Mouse (Mus musculus) right cerebral cortex, postnatal 4 days (tissue): ENCODE measurements at regions not wholly inside any gene's neighbourhood (a gene's known extent, or its start where the extent isn't known, plus 50 kb on each side); places are given as distances from the start of the nearest gene placed in this dataset.
"Not testable (repeated sequence)": the region's sequence is repeated elsewhere in the genome, so short reads cannot be mapped to it uniquely, and the experiment has no call there.

Experiments used
- DNase-seq: peaks from one replicate; pipeline ENCODE4 v3.0.0-alpha.2; 2022

DNA sequence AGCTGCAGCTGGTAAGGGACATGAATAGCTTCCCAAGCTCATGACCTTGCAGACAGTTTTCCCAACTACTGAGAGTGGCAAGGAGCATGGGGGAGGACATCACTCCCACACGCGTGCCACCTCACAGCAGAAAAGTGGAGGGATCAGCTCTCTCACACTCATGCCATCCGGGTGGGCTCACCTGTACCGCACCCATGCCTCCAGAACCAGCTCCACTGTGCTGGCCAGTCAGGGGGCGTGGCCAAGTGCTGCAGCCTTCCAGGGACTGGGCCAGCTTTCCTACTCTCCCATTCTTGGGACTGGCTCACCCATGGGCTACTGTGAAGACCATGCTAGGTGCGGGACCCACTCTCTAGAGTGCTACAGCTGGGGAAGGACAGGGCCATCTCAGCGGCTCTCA is 88.4 kb upstream of the Klf13 start:
- DNase-seq, result no peak

- DNase-seq, result no peak
These were observed 86.4 kb upstream of the Klf13 start for GRCm38 (mm10) chr7:64025155-64025554.

DNA sequence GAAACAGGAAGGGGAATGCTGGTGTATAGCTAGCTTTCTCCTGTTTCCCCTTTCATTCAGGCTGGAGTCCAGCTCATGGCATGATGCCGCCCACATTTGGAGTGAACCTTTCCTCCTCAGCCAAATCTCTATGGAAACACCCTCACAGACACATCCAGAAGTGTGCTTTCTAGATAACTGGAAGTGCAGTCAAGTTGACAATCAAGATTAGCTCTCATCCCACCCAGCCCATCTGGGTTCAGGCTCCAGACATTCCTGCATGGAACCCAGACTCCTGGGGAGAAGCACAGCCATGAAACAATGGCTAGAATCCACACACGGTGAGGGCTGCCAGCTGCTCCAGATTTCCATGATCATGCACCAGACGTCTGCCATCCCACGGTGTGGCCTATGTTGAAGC is 85.5 kb upstream of the Klf13 start:
- DNase-seq, result peak; percentile 61

GRCm38 (mm10) chr7:64022711-64023468 is 84.2 kb upstream of the Klf13 start:
- no peak for DNase-seq

DNA sequence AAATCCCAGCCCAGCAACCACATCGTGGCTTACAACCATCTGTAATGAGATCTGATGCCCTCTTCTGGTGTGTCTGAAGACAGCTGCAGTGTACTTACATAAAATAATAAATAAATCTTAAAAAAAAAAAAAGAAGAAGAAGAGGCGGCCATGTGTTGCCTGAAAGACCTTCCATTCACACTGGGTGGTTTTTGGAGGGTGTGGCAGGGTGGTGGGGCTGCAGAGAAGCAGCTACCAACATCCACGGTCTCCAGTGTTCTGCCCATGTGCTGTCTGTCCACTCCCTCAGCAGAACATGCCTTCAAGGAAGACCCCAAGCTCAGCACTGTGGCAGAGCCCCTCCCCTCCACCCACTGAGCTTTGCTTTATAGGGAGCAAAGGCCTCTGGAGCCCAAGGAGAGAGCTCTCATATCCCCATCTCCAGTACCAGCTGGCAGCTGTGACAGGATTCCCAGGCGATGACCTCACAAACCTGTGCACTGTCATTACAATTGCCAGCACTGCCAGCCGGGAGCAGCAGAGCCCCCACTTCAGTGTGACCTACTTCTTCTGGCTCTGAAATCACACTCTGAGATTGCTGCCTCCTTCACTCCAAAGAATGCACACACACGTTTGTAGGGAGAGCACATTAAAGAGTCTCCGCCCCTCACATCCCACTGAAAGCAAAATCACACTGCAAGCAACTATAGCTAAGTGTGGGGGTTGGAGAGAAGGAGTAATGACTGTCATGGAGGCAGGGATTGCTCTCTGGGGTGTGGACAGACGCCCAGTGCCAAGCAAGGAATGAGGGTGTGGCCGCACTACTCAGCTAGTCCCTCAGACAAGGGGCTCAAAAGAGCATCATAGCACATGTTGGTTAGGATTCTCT is 82.8 kb upstream of the Klf13 start:
- DNase-seq, result no peak

DNA sequence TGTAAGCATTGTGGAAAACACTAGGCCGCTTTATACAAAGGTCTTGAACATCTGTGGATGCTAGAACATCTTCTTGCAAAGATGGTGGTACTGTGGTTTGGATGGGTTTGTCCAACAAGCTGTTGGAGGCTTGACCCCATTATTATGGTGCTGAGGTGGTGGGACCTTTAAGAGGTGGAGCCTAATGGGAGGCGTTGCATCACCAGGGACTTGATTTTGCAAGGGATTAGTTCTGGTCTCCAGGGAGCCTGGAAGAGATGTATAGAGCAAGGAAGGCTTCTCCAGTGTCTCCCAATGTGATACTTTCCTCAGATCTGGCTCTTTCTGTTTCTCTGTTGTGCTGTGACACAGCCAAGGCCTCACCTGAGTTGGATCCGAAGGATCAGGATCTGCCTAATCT is 79.4 kb upstream of the Klf13 start:
- DNase-seq, result no peak

DNA sequence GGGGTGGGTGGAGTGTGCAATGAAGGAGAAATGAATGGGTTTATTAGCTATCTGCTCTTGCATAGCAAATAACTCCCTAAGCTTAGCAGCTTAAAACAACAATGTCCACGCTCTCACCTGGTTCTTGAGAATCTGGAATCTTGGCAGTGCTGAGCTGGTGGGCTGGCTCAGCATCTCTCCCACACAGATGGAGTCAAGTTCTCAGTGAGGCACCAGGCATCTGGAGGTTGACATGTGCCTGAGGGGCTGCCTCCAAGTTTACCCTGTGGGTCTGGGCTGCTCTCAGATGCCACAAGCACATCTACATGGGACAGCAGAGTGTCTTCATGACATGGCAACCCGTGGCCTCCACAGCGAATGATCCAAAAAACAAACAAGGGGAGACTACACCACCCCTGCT is 78.2 kb upstream of the Klf13 start:
- no peak for DNase-seq

DNA sequence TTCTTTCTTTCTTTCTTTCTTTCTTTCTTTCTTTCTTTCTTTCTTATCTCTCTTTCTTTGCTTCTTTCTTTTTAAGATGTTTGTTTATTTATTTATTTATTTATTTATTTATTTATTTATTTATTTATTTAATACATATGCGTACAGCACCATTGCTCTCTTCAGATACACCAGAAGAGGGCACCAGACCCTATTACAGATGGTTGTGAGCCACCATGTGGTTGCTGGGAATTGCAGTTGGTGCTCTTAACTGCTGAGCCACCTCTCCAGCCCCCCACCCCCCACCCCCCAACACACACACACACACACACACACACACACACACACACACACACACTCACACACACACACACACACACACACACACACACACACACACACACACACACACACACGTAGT is 76.4 kb upstream of the Klf13 start:
- DNase-seq, result not testable (repeated sequence)

DNA sequence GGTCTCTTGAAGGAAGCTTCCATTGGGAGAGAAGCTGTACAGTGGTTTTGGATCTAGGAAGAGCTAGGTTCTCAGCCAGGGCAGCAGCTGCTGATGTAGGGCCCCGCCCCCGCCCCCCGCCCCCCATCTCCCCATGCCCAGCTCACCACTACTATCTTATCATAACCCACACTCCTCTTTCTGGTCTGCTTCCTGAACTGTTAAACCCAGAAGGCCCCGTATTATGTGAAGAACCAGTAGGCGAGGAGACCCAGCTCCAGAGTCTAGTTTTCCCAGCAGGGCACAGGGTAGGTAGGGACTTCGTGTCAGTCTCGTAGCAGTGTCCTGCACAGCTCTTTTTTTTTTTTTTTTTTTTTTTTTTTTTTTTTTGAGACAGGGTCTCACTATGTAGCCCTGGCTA is 75.5 kb upstream of the Klf13 start:
- DNase-seq, result no peak

- DNase-seq, result no peak
These were observed 74.4 kb upstream of the Klf13 start for GRCm38 (mm10) chr7:64013023-64013547.

DNA sequence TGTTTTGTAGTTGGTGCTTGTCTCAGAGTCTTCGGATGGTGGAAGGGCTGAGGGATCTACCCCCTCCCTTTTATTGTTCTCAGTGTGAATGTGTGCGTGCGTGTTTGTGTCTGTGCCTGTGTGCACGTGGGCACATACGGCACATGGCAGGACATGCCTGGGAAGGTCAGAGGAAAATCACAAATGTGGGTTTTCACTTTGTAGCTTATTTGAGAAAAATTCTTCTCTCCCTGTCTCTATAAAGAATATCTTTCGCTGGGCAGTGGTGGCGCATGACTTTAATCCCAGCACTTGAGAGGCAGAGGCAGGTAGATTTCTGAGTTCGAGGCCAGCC is 73.5 kb upstream of the Klf13 start:
- DNase-seq, result no peak

- no peak for DNase-seq
These were observed 73.0 kb upstream of the Klf13 start for GRCm38 (mm10) chr7:64011563-64012267.

- DNase-seq, result no peak
These were observed 71.9 kb upstream of the Klf13 start for GRCm38 (mm10) chr7:64010640-64011039.

GRCm38 (mm10) chr7:64007766-64008165 is 69.1 kb upstream of the Klf13 start:
- DNase-seq, result no peak

- no peak for DNase-seq
These were observed 68.2 kb upstream of the Klf13 start for GRCm38 (mm10) chr7:64006935-64007334.

DNA sequence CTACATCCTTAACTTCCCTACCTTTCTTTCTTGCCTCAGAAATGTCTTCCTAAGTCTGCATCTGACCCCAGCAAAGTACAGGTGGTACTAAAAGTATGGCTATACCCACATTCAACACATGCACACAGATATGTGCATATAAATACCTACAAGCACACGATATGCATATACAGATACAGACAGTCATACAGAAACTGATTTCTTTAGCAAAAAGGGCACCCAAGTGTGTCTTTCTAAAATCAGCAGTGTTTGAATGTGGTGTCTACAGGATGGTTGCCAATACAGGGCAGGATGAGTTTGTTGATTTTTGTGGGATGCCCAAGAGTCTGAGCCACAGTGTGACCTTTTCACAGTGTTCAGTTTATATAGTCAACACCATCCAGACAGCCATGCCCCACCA is 67.0 kb upstream of the Klf13 start:
- no peak for DNase-seq

DNA sequence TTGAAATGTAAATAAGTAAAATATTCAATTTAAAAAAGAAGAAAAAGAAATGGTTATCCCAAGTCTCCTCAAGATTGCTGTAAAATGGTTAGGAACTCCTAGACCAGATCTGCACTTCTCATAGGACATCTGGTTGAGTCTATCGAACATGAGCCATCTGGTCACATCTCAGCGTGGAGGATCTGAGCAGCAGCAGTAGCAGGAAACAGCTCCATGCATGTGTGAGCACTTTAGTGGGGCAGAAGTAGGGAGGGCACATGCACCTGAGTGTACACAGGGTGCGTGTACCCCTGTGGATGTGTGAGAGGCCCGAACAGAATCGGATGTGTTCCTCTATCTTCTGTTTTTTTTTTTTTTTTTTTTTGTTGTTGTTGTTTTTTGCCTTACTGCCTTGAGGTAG is 65.2 kb upstream of the Klf13 start:
- no peak for DNase-seq

- DNase-seq, result no peak
These were observed 62.9 kb upstream of the Klf13 start for GRCm38 (mm10) chr7:64001611-64002111.

DNA sequence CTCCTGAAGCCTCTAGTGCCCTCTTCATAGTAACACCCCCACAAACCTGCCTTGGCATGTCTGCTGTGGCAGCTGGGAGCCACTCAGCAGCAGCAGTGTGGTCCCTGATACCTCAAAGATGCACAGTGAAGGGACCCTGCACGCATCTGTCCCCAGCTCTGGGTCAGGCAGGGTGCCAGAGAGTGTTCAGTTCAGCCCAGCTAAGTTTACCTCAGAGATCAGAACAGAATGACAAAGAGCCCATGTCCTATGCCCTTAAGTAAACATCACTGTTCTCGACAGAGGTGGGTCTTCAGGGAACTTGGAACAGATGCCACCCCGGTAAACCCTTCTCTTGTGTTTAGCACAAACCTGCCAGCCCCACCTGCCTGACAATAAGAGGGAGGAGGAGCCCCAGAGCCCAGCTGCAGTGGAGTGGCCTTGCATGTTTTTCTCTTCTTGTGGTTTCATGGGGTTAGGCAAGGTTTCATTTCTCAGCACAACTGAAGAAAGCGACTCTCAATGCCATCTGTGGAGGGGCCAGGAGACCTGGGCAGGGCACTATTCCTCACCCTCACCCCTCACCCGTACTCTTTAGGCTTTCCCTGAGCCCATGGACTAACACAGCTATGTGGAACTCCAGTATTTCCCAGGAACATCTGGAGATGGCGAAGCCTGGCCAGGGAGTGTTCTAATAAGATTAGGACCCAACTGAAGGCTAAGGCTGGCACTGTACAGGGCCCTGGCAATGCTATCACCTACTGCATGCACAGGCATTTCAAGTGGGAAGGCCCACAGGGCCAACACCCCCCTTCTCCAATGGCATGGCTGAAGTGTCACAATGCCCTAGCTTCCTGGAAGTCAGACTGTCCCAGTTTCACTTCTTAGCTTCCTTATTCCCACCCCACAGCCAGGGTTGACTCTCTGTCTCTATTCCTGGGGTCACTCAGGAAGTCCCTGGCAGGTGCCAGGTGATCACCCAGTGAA is 60.6 kb upstream of the Klf13 start:
- no peak for DNase-seq

GRCm38 (mm10) chr7:63997997-63998396 is 59.3 kb upstream of the Klf13 start:
- DNase-seq, result no peak

- no peak for DNase-seq
These were observed 57.9 kb upstream of the Klf13 start for GRCm38 (mm10) chr7:63996581-63997098.
